Mouse (Mus musculus): ENCODE data around the gene Bcas1. TPM values are rescaled to one million over a fixed set of nuclear protein-coding genes. Genes with fewer than 3 reads are reported as not detected.

Bcas1 gene
- total and polyA plus RNA-seq, 3 experiments = 0.13 to 0.35 TPM; not detected in 1

- H3K27ac ChIP-seq (ENCODE audit: control insufficient read depth, low read depth, low read length) = 0 out of 2 replicates have a peak overlapping the region, but pooled peaks have one; percentile 20
- H3K36me3 ChIP-seq (ENCODE audit: control insufficient read depth in 1 of 2, insufficient read depth in 2 of 2, low read length in 2 of 2) = no peaks in the 10 kb centered on the region
- no peaks in the 10 kb centered on the region for H3K4me1 ChIP-seq (ENCODE audit: control insufficient read depth in 1 of 2, insufficient read depth in 2 of 2, low read length in 2 of 2)
- peak overlapping the region in 1 of 2 experiments; percentile 8; a peak in 1 of 4 replicates for H3K4me3 ChIP-seq (ENCODE audit: control insufficient read depth in 1 of 2, insufficient read depth in 1 of 2, low read depth in 2 of 2, low read length in 2 of 2)
- TF ChIP-seq TBP (IDR thresholded peaks at IDR 0.05; ENCODE audit: low read depth, low read length) (no peak), KAT2A (conservative IDR thresholded peaks at IDR 0.05; ENCODE audit: low read depth, low read length) (no peak), BHLHE40 (IDR thresholded peaks at IDR 0.05; ENCODE audit: borderline replicate concordance, low read depth, low read length) (no peak)
- H3K9me3 ChIP-seq (replicated peaks; ENCODE audit: insufficient read depth, low read length) = no peaks in the 10 kb centered on the region
- no peaks in the 10 kb centered on the region for H3K27me3 ChIP-seq (ENCODE audit: control insufficient read depth in 1 of 2, insufficient read depth in 2 of 2, low read length in 2 of 2)
- peak overlapping the region; percentile 35 for H3K9ac ChIP-seq (ENCODE audit: control insufficient read depth, low read depth, low read length, poor library complexity, severe bottlenecking)
- no peak for DNase-seq (ENCODE audit: low read depth, low spot score)
- H3K79me2 ChIP-seq (ENCODE audit: control insufficient read depth, insufficient read depth, low read length, poor library complexity) = no peaks in the 10 kb centered on the region
These were observed 83.8 kb downstream of the Bcas1 start for GRCm38 (mm10) chr2:170343819-170344317.

DNA sequence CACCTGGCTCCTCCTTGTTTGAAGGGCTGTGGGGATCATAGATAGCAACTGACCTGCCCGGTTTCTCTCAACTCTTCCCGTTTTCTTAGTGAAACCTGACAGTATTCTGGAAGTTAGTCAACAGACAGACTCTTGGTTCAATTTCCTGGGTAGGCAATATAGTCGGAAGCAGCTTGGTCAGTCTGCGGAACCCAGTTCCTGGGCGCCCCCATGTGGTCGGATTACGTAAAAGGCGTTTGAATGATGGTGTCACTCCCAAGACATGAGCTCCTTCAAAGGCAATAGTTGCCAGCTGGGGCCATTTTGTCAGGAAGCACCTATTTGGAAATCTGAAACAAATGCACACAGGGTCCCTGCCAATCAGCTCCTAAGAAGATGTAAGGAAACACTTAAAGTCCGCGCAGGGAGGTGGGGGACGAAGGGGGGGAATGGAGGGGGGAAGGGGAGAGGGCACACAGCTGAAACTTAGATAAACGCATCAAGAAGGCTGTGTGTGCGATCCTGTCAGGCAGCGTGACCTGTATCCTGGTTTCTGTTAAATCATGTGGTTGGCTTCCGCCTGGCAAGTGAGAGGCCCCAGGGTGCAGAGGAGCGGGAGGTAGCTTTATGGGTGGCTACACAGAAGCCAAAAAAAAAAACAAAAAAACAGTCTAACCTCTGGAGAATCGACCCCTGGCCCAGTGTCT is 84.4 kb downstream of the Bcas1 start:
- Histone ChIP-seq H3K4me1 (ENCODE audit: control insufficient read depth in 1 of 2, insufficient read depth in 2 of 2, low read length in 2 of 2) (no peaks in the 10 kb centered on the region), H3K79me2 (ENCODE audit: control insufficient read depth, insufficient read depth, low read length, poor library complexity) (no peaks in the 10 kb centered on the region), H3K27me3 (ENCODE audit: control insufficient read depth in 1 of 2, insufficient read depth in 2 of 2, low read length in 2 of 2) (no peaks in the 10 kb centered on the region), H3K9ac (ENCODE audit: control insufficient read depth, low read depth, low read length, poor library complexity, severe bottlenecking) (peak overlapping the region; percentile 35), H3K27ac (ENCODE audit: control insufficient read depth, low read depth, low read length) (0 out of 2 replicates have a peak overlapping the region, but pooled peaks have one; percentile 20), H3K4me3 (ENCODE audit: control insufficient read depth in 1 of 2, insufficient read depth in 1 of 2, low read depth in 2 of 2, low read length in 2 of 2) (peak overlapping the region in 1 of 2 experiments; percentile 8; a peak in 1 of 4 replicates), H3K9me3 (replicated peaks; ENCODE audit: insufficient read depth, low read length) (no peaks in the 10 kb centered on the region), H3K36me3 (ENCODE audit: control insufficient read depth in 1 of 2, insufficient read depth in 2 of 2, low read length in 2 of 2) (no peaks in the 10 kb centered on the region)
- DNase-seq (ENCODE audit: low read depth, low spot score) = peak; percentile 75
- TF ChIP-seq SMC3 (IDR thresholded peaks at IDR 0.05; ENCODE audit: low read depth, low read length) (peak; percentile 77), CTCF (IDR thresholded peaks at IDR 0.05 in 2 of 3, conservative IDR thresholded peaks at IDR 0.05 in 1 of 3; ENCODE audit: control insufficient read depth in 1 of 3, insufficient read depth in 1 of 3, low read depth in 2 of 3, low read length in 3 of 3, poor library complexity in 1 of 3, severe bottlenecking in 1 of 3) (peak; percentile 60 to 84 (median 79)), GATA1 (IDR thresholded peaks at IDR 0.05; ENCODE audit: low read depth, low read length) (no peak), RAD21 (IDR thresholded peaks at IDR 0.05; ENCODE audit: low read depth, low read length) (peak; percentile 80), ZC3H11A (IDR thresholded peaks at IDR 0.05; ENCODE audit: low read depth, low read length) (peak; percentile 62)

GRCm38 (mm10) chr2:170342312-170342830 is 85.3 kb downstream of the Bcas1 start:
- no peak for DNase-seq (ENCODE audit: low read depth, low spot score)

More at GRCm38 (mm10) chr2:170342312-170342830, 85.3 kb downstream of the Bcas1 start:
- no peaks in the 10 kb centered on the region for H3K27me3 ChIP-seq (ENCODE audit: control insufficient read depth in 1 of 2, insufficient read depth in 2 of 2, low read length in 2 of 2)
- no peaks in the 10 kb centered on the region for H3K36me3 ChIP-seq (ENCODE audit: control insufficient read depth in 1 of 2, insufficient read depth in 2 of 2, low read length in 2 of 2)
- no peaks in the 10 kb centered on the region for H3K4me1 ChIP-seq (ENCODE audit: control insufficient read depth in 1 of 2, insufficient read depth in 2 of 2, low read length in 2 of 2)
- no peaks in the 10 kb centered on the region for H3K9me3 ChIP-seq (replicated peaks; ENCODE audit: insufficient read depth, low read length)
- no peak overlapping the region for H3K9ac ChIP-seq (ENCODE audit: control insufficient read depth, low read depth, low read length, poor library complexity, severe bottlenecking)
- no peak for TF ChIP-seq TBP (IDR thresholded peaks at IDR 0.05; ENCODE audit: low read depth, low read length)
- no peak for TF ChIP-seq NRF1 (IDR thresholded peaks at IDR 0.05; ENCODE audit: insufficient read depth, low read depth, low read length, poor library complexity, severe bottlenecking)
- no peak for TF ChIP-seq POLR2AphosphoS5 (IDR thresholded peaks at IDR 0.05; ENCODE audit: borderline replicate concordance, low read depth, low read length)
- TF ChIP-seq ZKSCAN1 (IDR thresholded peaks at IDR 0.05; ENCODE audit: low read depth, low read length) = no peak
- no peak for TF ChIP-seq SMC3 (IDR thresholded peaks at IDR 0.05; ENCODE audit: low read depth, low read length)
- no peak for TF ChIP-seq MYB (IDR thresholded peaks at IDR 0.05; ENCODE audit: low read depth, low read length)
- no peak for TF ChIP-seq MAFK (IDR thresholded peaks at IDR 0.05; ENCODE audit: borderline replicate concordance, low read depth, low read length)
- TF ChIP-seq POLR2A (IDR thresholded peaks at IDR 0.05; ENCODE audit: control insufficient read depth in 1 of 2, insufficient read depth in 1 of 2, low read depth in 1 of 2, low read length in 2 of 2, poor library complexity in 1 of 2) = no peak
- H3K27ac ChIP-seq (ENCODE audit: control insufficient read depth, low read depth, low read length) = no peak overlapping the region
- no peaks in the 10 kb centered on the region for H3K79me2 ChIP-seq (ENCODE audit: control insufficient read depth, insufficient read depth, low read length, poor library complexity)
- H3K4me3 ChIP-seq (ENCODE audit: control insufficient read depth in 1 of 2, insufficient read depth in 1 of 2, low read depth in 2 of 2, low read length in 2 of 2) = no peak overlapping the region

All from MEL (cell line).